Mouse (Mus musculus) forebrain, embryonic 12.5 days (tissue): Measurements from ENCODE around the gene Hmg20b. TPM values are rescaled to one million over a fixed set of nuclear protein-coding genes. Genes with fewer than 3 reads are reported as not detected.

Source experiments
- ATAC-seq: fragments of 200-750 bp; cut with Nextera tagmentation; 2 replicates; pipeline ENCODE4 v1.8.0; 2017; ENCODE audit warnings: moderate TSS enrichment; ENCODE audit not compliant: low FRiP score
- H3K27ac ChIP-seq: fragments of 300-500 bp; sonication (generic); 2 replicates; pipeline ENCODE4 v1.5.1; 2016; ENCODE audit warnings: mild to moderate bottlenecking
- H3K27me3 ChIP-seq: fragments of 300-500 bp; sonication (generic); 2 replicates; pipeline ENCODE4 v1.6.1; 2016; ENCODE audit warnings: mild to moderate bottlenecking
- H3K36me3 ChIP-seq: fragments of 300-500 bp; sonication (generic); replicated peaks from 2 replicates; pipeline ENCODE4 v1.6.1; 2016; ENCODE audit warnings: mild to moderate bottlenecking
- H3K4me1 ChIP-seq: fragments of 300-500 bp; sonication (generic); 2 replicates; pipeline ENCODE4 v1.6.1; 2016
- H3K4me2 ChIP-seq: fragments of 300-500 bp; sonication (generic); 2 replicates; pipeline ENCODE4 v1.6.1; 2016; ENCODE audit warnings: mild to moderate bottlenecking, moderate library complexity
- H3K4me3 ChIP-seq: fragments of 300-500 bp; sonication (generic); replicated peaks from 2 replicates; pipeline ENCODE4 v1.5.1; 2016; ENCODE audit warnings: mild to moderate bottlenecking
- H3K9ac ChIP-seq: fragments of 300-500 bp; sonication (generic); 2 replicates; pipeline ENCODE4 v1.6.1; 2016; ENCODE audit warnings: mild to moderate bottlenecking
- H3K9me3 ChIP-seq: fragments of 300-500 bp; sonication (generic); 2 replicates; pipeline ENCODE4 v1.6.1; 2016
- whole genome bisulfite sequencing: fragments of 180-500 bp; shearing (Covaris S2); methylation state at CpG from one replicate; pipeline ENCODE4 v1.1.7; 2016; 5-methylcytosine and 5-hydroxymethylcytosine counted together
- polyA plus RNA-seq: library from polyadenylated mRNA; unstranded; fragments of >200 nt; fragmentation: Nextera tagmentation; extraction: Ambion mirVana; gene quantifications from 2 replicates; pipeline ENCODE4 v1.2.1, GENCODE M21; 2016

Gene Hmg20b
- polyA plus RNA-seq, 1 experiment from 2014 or later = 97.1 TPM

GRCm38 (mm10) chr10:81358841-81359240 is 8.6 kb upstream of the Hmg20b start:
- Histone ChIP-seq H3K36me3 (no peaks in the 10 kb centered on the region), H3K4me1 (peaks cover 48% of the 10 kb centered on the region), H3K4me3 (no peak overlapping the region; the same call in 1 of the 2 replicates), H3K27me3 (peaks cover 44% of the 10 kb centered on the region), H3K4me2 (peak overlapping the region; percentile 98; the same call in 1 of the 2 replicates), H3K9me3 (no peaks in the 10 kb centered on the region), H3K9ac (0 out of 2 replicates have a peak overlapping the region, but pooled peaks have one; percentile 78), H3K27ac (no peak overlapping the region; the same call in 1 of the 2 replicates)
- no peak for ATAC-seq
- WGBS = 67% methylated on average over 1 of the region's 1 CpGs

GRCm38 (mm10) chr10:81358209-81358608 is 7.9 kb upstream of the Hmg20b start:
- Histone ChIP-seq H3K4me1 (peaks cover 42% of the 10 kb centered on the region), H3K9me3 (no peaks in the 10 kb centered on the region), H3K4me2 (peak overlapping the region; percentile 98), H3K27me3 (peaks cover 38% of the 10 kb centered on the region), H3K27ac (no peak overlapping the region), H3K36me3 (no peaks in the 10 kb centered on the region), H3K4me3 (peak overlapping the region; percentile 75), H3K9ac (peak overlapping the region; percentile 78)
- no peak for ATAC-seq
- WGBS = 44% methylated on average over 4 of the region's 4 CpGs

GRCm38 (mm10) chr10:81356991-81357844 is 6.9 kb upstream of the Hmg20b start, which contains the start of gene Mfsd12:
Gene Mfsd12, plus strand, starts transcription at chr10:81357491.
- peak within 1 kb of the TSS; percentile 98 for H3K4me2 ChIP-seq
- H3K27ac ChIP-seq = no peak within 1 kb of the TSS
- H3K27me3 ChIP-seq = peaks cover 30% of the 10 kb centered on the region
- ATAC-seq = peak; percentile 94
- 2% methylated on average over 78 of the region's 79 CpGs for WGBS
- H3K4me1 ChIP-seq = peaks cover 33% of the 10 kb centered on the region
- H3K4me3 ChIP-seq = peak within 1 kb of the TSS; percentile 75
- no peaks in the 10 kb centered on the region for H3K9me3 ChIP-seq
- H3K36me3 ChIP-seq = no peaks in the 10 kb centered on the region
- peak within 1 kb of the TSS; percentile 78 for H3K9ac ChIP-seq

- 0 out of 2 replicates have a peak overlapping the region, but pooled peaks have one; percentile 36 for H3K9ac ChIP-seq
- peaks cover 32% of the 10 kb centered on the region for H3K4me1 ChIP-seq
- no peak overlapping the region for H3K27ac ChIP-seq
- H3K9me3 ChIP-seq = no peaks in the 10 kb centered on the region
- H3K4me3 ChIP-seq = no peak overlapping the region
- 56% methylated on average over 12 of the region's 12 CpGs for WGBS
- peak overlapping the region; percentile 98 for H3K4me2 ChIP-seq
- ATAC-seq = no peak
- H3K27me3 ChIP-seq = peaks cover 34% of the 10 kb centered on the region
- H3K36me3 ChIP-seq = no peaks in the 10 kb centered on the region
These were observed 6.2 kb upstream of the Hmg20b start for GRCm38 (mm10) chr10:81356352-81356990.

- 0 out of 2 replicates have a peak overlapping the region, but pooled peaks have one; percentile 36 for H3K9ac ChIP-seq
- no peak for ATAC-seq
- no peaks in the 10 kb centered on the region for H3K36me3 ChIP-seq
- peaks cover 32% of the 10 kb centered on the region for H3K4me1 ChIP-seq
- peaks cover 34% of the 10 kb centered on the region for H3K27me3 ChIP-seq
- H3K4me3 ChIP-seq = no peak overlapping the region
- no peaks in the 10 kb centered on the region for H3K9me3 ChIP-seq
- no peak overlapping the region for H3K4me2 ChIP-seq
- H3K27ac ChIP-seq = no peak overlapping the region
- 83% methylated on average over 4 of the region's 4 CpGs for WGBS
These were observed 5.3 kb upstream of the Hmg20b start for GRCm38 (mm10) chr10:81355533-81355932.

GRCm38 (mm10) chr10:81354738-81355477 is 4.6 kb upstream of the Hmg20b start:
- H3K4me2 ChIP-seq = no peak overlapping the region
- no peak overlapping the region for H3K4me3 ChIP-seq
- peaks cover 31% of the 10 kb centered on the region for H3K4me1 ChIP-seq
- H3K9ac ChIP-seq = no peak overlapping the region
- H3K27ac ChIP-seq = no peak overlapping the region
- WGBS = 71% methylated on average over 9 of the region's 9 CpGs
- no peak for ATAC-seq
- no peaks in the 10 kb centered on the region for H3K9me3 ChIP-seq
- no peaks in the 10 kb centered on the region for H3K36me3 ChIP-seq
- peaks cover 34% of the 10 kb centered on the region for H3K27me3 ChIP-seq

- peaks cover 43% of the 10 kb centered on the region for H3K27me3 ChIP-seq
- H3K4me3 ChIP-seq = no peak overlapping the region
- WGBS = 25% methylated on average over 9 of the region's 9 CpGs
- peak overlapping the region; percentile 12; the same call in 1 of the 2 replicates for H3K9ac ChIP-seq
- H3K27ac ChIP-seq = no peak overlapping the region
- H3K36me3 ChIP-seq = peaks cover 15% of the 10 kb centered on the region
- ATAC-seq = no peak
- H3K9me3 ChIP-seq = no peaks in the 10 kb centered on the region
- no peak overlapping the region for H3K4me2 ChIP-seq
- peaks cover 29% of the 10 kb centered on the region for H3K4me1 ChIP-seq
These were observed 1.5 kb upstream of the Hmg20b start for GRCm38 (mm10) chr10:81351678-81352291.

- ATAC-seq = peak; percentile 10; the same call in 1 of the 2 replicates
- H3K4me2 ChIP-seq = peak overlapping the region; percentile 92
- peaks cover 38% of the 10 kb centered on the region for H3K4me1 ChIP-seq
- WGBS = under 1% methylated on average over 25 of the region's 29 CpGs
- H3K9ac ChIP-seq = peak overlapping the region; percentile 91
- H3K27me3 ChIP-seq = peaks cover 43% of the 10 kb centered on the region
- H3K9me3 ChIP-seq = no peaks in the 10 kb centered on the region
- H3K4me3 ChIP-seq = peak overlapping the region; percentile 91
- peaks cover 26% of the 10 kb centered on the region for H3K36me3 ChIP-seq
- peak overlapping the region; percentile 61; the same call in 1 of the 2 replicates for H3K27ac ChIP-seq
These were observed 324 bp downstream of the Hmg20b start for GRCm38 (mm10) chr10:81349961-81350350.

- Histone ChIP-seq H3K4me3 (peak overlapping the region; percentile 91), H3K4me2 (peak overlapping the region; percentile 92), H3K36me3 (peaks cover 26% of the 10 kb centered on the region), H3K9ac (peak overlapping the region; percentile 91), H3K4me1 (peaks cover 38% of the 10 kb centered on the region), H3K27ac (no peak overlapping the region), H3K9me3 (no peaks in the 10 kb centered on the region), H3K27me3 (peaks cover 48% of the 10 kb centered on the region)
- WGBS = 8% methylated on average over 12 of the region's 12 CpGs
- no peak for ATAC-seq
These were observed 1.1 kb downstream of the Hmg20b start for GRCm38 (mm10) chr10:81349146-81349545.

GRCm38 (mm10) chr10:81346453-81347067 is 3.7 kb downstream of the Hmg20b start:
- peaks cover 46% of the 10 kb centered on the region for H3K4me1 ChIP-seq
- H3K27me3 ChIP-seq = peaks cover 69% of the 10 kb centered on the region
- 4% methylated on average over 53 of the region's 55 CpGs for WGBS

GRCm38 (mm10) chr10:81345162-81345534 is 5.1 kb downstream of the Hmg20b start:
- no peak for ATAC-seq
- Histone ChIP-seq H3K4me3 (no peak overlapping the region), H3K9me3 (no peaks in the 10 kb centered on the region), H3K27me3 (peaks cover 83% of the 10 kb centered on the region), H3K27ac (no peak overlapping the region), H3K9ac (no peak overlapping the region), H3K4me1 (peaks cover 40% of the 10 kb centered on the region), H3K36me3 (peaks cover 26% of the 10 kb centered on the region), H3K4me2 (no peak overlapping the region)
- 86% methylated on average over 4 of the region's 4 CpGs for WGBS

More at GRCm38 (mm10) chr10:81346453-81347067, 3.7 kb downstream of the Hmg20b start:
- Histone ChIP-seq H3K9me3 (no peaks in the 10 kb centered on the region), H3K4me3 (peak overlapping the region; percentile 31), H3K9ac (peak overlapping the region; percentile 22), H3K4me2 (peak overlapping the region; percentile 47), H3K27ac (peak overlapping the region; percentile 2; the same call in 1 of the 2 replicates), H3K36me3 (peaks cover 26% of the 10 kb centered on the region)
- ATAC-seq = no peak
